Mouse (Mus musculus) granulocyte monocyte progenitor cell, adult 5-6 weeks (primary cell): Measurements from ENCODE around the gene Mtx1. TPM values are rescaled to one million over a fixed set of nuclear protein-coding genes. Genes with fewer than 3 reads are reported as not detected.
A peak's percentile ranks its signal among the peaks of the same experiment; 100 is the strongest.

Experiments used
- ATAC-seq: replicated peaks from 2 replicates; pipeline ENCODE4 v1.8.0; 2016; ENCODE audit warnings: mild to moderate bottlenecking, moderate TSS enrichment, inconsistent platforms; ENCODE audit not compliant: poor library complexity, severe bottlenecking
- total RNA-seq, 2 experiments: library from RNA; stranded (forward) in 1 of 2; stranded (reverse) in 1 of 2; fragments of 200-712, 200-1000 nt in 1 of 2; fragments of >200 nt in 1 of 2; fragmentation: Nextera tagmentation in 1 of 2; gene quantifications; 2 replicates each; pipeline ENCODE4 v1.2.3; 2014 to 2017

Gene Mtx1
- total RNA-seq, 2 experiments from 2014 or later = 78.6 to 114 TPM

GRCm38 (mm10) chr3:89243609-89244008 lies 16.7 kb upstream of the Mtx1 start:
- peak; percentile 69 for ATAC-seq

GRCm38 (mm10) chr3:89242331-89242895 lies 15.5 kb upstream of the Mtx1 start:
- peak; percentile 36; the same call in 1 of the 2 replicates for ATAC-seq

GRCm38 (mm10) chr3:89238494-89238893 lies 11.6 kb upstream of the Mtx1 start:
- no peak for ATAC-seq

- no peak for ATAC-seq
Measured at GRCm38 (mm10) chr3:89237682-89238081, 10.8 kb upstream of the Mtx1 start.

- ATAC-seq = no peak
Measured at GRCm38 (mm10) chr3:89236516-89236915, 9.6 kb upstream of the Mtx1 start.

- peak; percentile 87 for ATAC-seq
Measured at GRCm38 (mm10) chr3:89233562-89234110, 6.7 kb upstream of the Mtx1 start.

GRCm38 (mm10) chr3:89232614-89233013 lies 5.7 kb upstream of the Mtx1 start:
- no peak for ATAC-seq

GRCm38 (mm10) chr3:89231772-89232275 lies 4.9 kb upstream of the Mtx1 start:
- no peak for ATAC-seq

- ATAC-seq = no peak
Measured at GRCm38 (mm10) chr3:89231345-89231744, 4.5 kb upstream of the Mtx1 start.

- no peak for ATAC-seq
Measured at GRCm38 (mm10) chr3:89230561-89230960, 3.7 kb upstream of the Mtx1 start.

GRCm38 (mm10) chr3:89229276-89229675 lies 2.4 kb upstream of the Mtx1 start:
- no peak for ATAC-seq

- ATAC-seq = no peak
Measured at GRCm38 (mm10) chr3:89228836-89229235, 1.9 kb upstream of the Mtx1 start, which contains the start of gene Muc1. Muc1 (plus strand) TSS chr3:89229057.

GRCm38 (mm10) chr3:89228180-89228549 lies 1.3 kb upstream of the Mtx1 start:
- peak; percentile 76 for ATAC-seq

GRCm38 (mm10) chr3:89227307-89228179 lies 655 bp upstream of the Mtx1 start:
- peak; percentile 61 for ATAC-seq

- ATAC-seq = no peak
Measured at GRCm38 (mm10) chr3:89226361-89226760, 527 bp downstream of the Mtx1 start.

GRCm38 (mm10) chr3:89225918-89226317 lies 970 bp downstream of the Mtx1 start:
- no peak for ATAC-seq

GRCm38 (mm10) chr3:89225321-89225815 lies 1.5 kb downstream of the Mtx1 start:
- no peak for ATAC-seq

GRCm38 (mm10) chr3:89224796-89225195 lies 2.1 kb downstream of the Mtx1 start:
- no peak for ATAC-seq

- ATAC-seq = no peak
Measured at GRCm38 (mm10) chr3:89221167-89221566, 5.7 kb downstream of the Mtx1 start.

GRCm38 (mm10) chr3:89219546-89219945 lies 7.3 kb downstream of the Mtx1 start:
- ATAC-seq = no peak

- ATAC-seq = no peak
Measured at GRCm38 (mm10) chr3:89218271-89218670, 8.6 kb downstream of the Mtx1 start.
